Mouse (Mus musculus) urinary bladder, postnatal 25 days (tissue): ENCODE data around the gene Deaf1.

Experiments
- DNase-seq: peaks from one replicate; pipeline ENCODE4 v3.0.0; 2022; ENCODE audit warnings: low spot score

The Deaf1 gene

DNA sequence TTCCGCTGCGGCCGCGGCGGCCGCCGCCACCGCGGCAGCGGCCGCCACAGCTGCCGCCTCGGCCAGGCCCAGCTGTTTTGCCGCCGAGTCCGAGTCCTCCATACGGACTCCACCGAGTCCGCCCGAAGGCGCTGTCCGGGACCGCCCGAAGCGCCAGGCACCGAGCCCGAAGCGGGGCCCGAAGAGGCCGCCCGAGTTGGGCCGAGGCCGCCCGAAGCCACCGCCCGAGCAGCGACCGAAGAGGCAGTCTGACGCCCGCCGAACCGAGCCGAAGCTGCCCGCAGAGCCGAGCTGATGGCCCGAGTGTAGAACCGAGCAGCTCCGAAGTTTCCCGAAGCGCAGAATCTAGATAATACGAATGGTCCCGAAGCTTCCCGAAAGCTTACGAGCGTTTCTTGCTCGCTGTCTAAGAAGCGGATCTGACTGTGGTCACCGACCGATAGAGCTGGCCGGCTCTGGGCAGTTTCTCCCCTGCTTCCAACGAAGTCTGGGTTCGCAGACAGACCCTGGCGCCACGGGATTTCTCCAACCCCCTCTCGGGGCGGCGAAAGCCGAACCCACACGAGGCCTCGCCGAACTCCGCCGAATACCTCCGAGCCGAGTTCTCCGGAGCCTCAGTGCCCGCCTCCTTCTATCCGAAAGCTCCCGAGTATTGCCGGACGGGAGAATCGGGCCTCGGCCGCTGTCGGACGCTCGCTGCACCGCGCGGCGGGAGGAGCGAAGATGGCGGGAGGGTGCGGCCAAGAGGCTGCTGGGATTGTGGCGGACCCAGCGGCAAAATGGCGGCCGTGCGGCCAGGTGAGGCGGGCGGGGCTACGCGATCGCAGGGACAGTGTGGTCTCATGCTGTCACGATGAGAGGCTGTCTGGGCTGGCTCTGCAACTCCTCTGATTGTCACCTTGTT, at the start of gene Deaf1, which contains the start of gene Tmem80:
Gene Deaf1 (minus strand): TSS at position 222 of the 904 bp plus-strand sequence.
Gene Tmem80 (plus strand): TSS at position 271 of the 904 bp plus-strand sequence.
- DNase-seq, result peak; percentile 97

DNA sequence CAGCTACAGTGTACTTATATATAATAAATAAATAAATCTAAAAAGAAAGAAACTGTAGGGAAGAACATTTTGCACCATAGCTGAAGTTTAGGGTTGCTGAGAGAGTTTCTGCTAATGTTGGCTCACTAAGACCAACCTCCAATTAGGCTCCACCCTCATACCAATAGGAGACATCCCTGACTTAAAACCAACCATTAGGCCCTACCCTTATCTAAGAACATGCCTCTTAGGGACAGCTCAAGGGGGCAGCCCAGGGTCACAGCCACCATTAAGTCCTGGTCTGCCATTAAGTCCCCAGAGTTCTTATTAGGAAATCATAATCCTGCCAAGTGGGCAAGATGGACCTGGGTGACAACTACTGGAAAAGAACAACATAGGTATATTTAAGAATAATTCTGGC, 46.9 kb upstream of the Deaf1 start:
- no peak for DNase-seq

DNA sequence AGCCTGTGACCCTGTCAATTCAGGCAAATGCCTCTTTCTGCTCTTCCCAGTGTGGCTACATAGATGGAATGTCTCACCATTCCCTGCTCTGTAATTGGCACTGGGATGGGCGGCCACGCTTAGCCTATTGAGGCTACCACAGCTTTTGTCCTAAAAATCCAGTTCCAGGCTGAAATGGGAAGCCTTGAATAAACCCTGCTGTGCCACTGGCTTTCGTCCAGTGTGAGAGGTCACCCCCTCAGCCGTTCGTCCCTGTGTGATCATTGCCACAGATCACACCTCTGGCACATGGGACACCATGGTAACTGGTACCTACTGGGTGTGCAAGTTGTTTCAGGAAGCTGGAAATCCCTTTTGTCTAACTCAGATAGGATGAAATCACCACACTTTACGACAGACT, 46.1 kb upstream of the Deaf1 start:
- DNase-seq, result no peak

DNA sequence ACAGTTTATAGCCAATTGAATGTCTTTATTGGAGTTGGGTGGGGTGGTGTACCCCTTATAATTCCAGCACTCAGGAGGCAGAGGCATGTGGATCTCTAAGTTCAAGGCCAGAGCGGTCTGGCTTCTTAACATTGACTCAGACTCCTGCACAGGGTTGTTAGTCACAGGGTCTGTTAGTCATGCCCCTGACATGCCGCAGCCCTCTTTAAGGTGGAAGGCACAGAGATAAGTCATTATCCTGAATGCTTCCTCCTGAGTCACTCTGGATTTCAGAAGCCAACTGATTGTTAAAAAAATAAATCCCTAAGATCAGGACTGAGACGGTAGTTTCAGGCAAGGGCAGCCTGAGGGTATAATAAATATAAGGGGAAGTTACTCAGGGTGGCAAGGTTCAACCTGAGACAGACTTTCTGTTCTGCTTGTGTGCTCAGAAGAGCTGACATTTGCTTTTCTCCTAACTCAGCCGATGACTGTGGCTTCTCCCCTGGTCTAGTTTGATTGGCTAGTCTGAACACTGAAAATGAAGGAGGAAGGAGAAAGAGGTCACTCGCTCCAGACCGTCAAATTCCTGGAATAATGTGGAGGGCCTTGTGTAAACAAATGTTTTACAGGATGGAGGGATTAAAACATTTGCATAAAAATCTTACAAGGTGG, 44.6 kb upstream of the Deaf1 start:
- DNase-seq, result no peak

DNA sequence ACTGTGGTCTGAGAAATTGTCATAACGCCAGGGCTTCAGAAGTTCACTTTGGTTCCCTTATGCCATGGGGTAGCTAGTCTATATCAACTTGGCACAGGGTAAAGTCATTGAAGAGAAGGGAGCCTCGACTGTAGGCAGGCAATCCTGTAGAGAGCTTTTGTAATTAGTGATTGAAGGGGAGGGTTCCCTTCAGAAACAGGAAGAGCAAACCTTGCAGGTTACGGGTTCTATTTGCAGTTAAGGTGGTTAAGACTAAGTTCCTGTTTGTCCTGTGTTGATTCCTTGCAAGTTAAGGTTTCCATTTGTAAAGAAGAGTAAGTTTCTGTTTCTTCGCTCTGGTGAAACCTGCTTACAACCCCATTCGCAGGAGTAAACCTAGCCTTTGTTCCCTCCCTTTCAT, 42.4 kb upstream of the Deaf1 start:
- DNase-seq, result no peak

DNA sequence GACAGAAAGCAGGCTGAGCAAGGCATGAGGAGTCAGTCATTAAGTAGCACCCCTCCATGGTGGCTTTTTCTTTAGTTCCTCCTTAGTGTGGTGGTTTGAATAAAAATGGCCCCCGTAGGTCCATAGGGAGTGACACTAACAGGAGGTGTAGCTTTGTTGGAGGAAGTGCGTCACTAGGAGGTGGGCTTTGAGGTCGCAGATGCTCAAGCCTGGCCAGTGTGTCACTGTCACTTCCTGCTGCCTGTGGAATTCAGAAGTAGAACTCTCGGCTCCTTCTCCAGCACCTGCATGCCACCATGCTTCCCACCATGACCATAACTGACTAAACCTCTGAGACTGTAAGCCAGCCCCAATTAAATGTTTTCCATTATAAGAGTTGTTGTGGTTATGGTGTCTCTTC, 39.9 kb upstream of the Deaf1 start:
- DNase-seq, result no peak

DNA sequence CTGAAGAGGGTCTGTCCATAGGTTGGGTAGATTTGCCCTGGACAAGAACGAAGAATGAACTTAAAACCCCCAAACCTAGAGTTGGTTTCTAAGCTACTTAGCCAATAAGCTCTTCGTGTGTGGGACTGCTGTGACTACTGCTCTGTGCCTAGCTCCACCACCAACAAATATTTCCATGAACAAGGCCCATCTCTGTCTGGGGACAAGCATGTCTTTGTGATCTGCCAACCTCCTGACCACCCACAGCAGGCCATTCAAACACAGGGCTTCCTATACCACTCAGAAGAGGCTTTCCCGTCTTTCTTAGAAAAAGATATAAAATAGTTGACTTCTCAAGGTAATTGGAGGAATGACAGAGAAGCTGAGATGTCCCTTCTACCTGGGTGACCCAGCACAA, 37.6 kb upstream of the Deaf1 start:
- no peak for DNase-seq

DNA sequence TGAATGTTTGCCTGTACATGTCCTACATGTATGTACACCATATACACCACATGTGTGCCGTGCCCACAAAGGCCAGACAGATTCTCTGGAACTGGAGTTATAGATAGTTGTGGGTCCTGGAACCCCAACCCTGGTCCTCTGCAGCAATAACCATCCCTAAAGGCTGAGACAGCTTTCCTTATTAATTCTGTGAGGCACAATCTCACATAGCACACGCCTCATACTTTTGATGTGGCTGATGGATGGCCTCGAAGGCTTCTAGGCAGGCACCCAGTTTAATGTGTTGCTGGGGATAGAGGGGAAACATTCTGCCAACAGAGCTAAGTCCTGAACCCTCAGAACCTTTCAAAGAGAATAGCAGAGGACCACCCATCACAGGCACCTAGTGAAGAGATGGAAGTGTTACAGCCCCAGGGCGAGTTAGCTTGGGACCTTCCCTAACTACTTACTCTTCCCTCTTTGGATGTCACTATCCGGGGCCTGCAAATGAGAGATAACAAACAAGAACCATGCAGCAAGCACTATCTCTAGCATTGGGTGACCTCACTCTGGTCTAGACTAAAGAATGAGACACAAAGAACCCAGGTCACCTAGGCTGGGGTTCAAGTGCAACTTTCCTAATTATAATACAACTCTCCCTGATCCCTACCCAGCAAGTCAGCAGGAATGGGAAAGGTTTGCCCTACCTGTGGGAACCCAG, 37.0 kb upstream of the Deaf1 start:
- DNase-seq, result no peak

DNA sequence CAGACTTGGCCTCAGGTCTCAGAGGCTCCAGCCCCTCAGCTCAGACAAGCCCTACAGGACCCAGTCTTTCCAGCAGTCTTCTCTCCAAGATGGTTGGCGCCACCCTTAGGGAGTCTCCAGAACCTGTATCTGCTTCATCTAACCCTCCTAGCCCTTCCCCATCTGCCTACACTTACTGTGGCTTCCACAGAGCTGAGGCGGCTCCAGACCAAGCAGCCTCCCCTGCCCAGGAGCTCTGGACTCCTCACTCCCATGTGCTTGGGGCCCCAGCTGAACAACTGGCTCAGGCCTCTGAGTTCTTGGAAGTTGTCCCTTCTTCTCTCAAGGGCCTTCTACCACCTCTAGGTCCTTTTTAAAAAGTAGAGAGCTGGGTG, 36.2 kb upstream of the Deaf1 start:
- DNase-seq, result no peak

DNA sequence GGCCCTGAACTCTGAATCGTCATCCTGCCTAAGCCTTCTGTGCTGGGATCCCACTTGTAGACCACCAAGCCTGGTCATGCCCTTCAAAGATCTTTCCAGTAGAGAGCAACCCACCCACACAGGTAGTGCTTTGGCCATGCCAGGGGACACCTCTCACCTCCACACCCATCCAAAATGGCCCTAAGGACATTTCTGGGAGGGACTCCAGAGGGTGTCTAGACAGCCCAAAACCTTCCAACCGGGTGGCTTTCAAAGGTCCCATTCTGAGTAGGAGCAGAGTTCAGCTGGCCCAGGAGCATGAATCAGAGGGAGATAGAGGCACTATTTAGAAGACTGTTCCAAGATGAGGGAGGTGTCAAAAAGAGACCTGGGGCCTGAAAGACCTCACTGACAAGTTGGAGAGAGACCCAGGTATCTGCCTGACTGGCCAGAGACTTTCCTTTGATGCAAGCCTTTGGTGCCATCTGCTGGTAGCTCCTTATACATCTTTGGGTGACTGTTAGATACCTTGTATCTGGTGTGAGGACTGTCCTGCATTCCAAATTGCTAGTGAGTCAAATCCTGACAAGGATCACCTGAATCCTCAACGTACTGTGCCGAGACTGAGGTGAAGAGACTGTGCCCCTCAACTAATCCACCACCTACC, 35.7 kb upstream of the Deaf1 start:
- DNase-seq, result peak; percentile 61

DNA sequence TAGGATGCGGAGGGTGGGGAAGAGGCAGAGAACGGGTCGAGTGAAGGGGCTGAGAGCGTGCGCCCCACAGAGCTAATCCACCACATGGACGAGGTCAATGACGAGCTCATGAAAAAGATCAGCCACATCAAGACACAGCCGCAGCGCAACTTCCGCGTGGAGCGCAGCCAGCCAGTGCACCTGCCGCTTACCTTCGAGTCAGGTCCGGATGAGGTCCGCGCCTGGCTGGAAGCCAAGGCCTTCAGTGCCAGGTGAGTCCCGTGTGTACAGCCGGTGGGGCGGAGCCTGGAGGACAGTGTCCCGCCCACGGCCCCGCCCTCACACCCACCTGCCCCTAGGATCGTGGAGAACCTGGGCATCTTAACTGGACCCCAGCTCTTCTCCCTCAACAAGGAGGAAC, 34.0 kb upstream of the Deaf1 start:
- no peak for DNase-seq

DNA sequence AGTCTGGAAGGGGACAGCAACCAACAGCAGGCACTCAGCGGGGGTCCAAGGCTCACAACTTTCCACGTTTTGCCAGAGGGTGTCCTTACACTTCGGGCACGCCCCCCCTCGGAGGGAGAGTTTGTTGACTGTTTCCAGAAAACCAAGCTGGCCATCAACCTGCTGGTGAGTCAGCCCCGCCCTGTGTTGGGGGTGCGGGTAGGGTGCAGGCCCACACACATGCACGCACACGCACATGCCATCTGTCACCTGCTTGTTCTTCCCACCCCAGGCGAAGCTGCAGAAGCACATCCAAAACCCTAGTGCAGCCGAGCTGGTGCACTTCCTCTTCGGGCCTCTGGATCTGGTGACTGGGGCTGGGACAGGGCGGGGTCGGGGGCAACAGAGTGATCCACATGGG, 29.5 kb upstream of the Deaf1 start:
- DNase-seq, result no peak

DNA sequence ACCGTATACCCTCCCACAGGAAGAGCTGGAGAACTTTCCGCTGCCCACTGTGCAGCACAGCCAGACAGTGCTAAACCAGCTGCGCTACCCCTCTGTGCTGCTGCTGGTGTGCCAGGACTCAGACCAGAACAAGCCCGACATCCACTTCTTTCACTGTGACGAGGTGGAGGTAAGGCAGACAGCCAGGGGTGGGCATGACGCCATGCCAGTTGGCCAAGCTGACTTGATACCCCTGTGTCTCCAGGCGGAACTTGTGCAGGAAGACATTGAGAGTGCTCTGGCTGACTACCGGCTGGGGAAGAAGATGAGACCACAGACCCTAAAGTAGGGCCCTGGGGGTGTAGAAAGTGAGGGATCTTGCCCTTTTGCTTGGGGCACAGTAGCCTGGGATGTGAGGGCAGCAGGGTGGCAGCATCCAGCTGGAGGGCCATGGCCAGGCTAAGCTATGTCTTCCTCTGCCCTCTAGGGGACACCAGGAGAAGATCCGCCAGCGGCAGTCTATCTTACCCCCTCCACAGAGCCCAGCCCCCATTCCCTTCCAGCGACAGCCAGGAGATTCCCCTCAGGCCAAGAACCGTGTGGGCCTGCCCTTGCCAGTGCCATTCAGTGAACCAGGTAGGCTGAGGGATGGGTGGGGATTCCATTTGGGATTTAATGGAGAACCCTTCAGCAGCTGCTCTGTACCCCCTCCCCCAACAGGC, 28.3 kb upstream of the Deaf1 start:
- DNase-seq, result no peak

DNA sequence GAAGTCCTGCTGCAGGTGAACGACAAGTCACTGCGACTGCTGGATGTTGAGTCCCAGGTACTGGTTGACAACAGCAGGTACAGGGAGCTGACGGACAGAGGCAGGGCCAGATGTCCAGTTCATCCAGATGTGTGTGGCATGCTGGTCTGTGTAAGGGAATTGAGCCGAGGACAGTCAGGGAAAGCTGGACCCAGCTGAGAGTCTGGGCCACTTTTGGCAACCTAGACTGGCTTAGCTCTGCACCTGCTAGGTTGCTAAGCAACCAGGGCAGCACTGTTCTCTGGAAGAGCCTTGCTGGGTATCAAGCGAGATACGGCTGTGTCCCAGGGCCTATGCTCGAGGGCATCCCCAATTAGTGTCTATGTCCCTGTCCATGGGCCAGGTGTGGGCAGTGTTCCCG, 27.6 kb upstream of the Deaf1 start:
- DNase-seq, result no peak

DNA sequence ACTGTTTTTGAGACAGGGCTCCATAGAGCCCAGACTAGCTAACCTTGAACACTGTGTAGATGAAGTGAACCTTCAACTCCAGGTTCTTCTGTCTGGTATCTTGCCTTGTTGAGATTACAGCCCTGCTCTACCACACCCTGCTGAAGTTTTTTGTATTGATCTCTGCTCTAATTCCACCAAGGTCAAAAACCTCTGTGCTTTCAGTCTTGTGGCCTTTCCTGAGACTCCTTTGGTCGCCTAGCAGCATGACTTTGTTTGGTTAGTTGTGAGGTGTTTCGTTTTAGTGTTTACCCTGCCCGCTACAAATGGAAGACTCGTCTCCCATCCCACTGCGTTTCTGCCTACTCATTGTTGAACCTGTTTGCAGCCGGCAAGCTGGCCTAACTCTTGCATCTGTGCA, 23.6 kb upstream of the Deaf1 start:
- DNase-seq, result no peak

DNA sequence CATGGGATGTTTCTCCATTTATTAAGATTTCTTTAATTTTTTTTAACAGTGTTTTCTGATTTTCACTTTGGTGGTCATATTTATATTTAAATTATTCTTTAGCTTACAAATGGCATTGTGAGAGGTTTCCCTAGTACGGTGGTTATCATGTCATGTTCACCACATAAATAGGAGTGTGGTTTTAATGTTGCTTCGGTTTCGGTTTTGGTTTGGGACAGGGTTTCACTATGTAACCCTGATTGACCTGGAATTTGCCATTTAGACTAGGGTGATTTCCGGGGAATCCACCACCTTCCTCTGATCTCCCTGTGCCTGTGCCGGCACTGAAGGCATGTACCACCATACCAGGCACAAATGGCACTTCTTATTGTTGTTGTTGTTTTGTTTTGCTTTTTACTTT, 17.3 kb upstream of the Deaf1 start:
- no peak for DNase-seq

DNA sequence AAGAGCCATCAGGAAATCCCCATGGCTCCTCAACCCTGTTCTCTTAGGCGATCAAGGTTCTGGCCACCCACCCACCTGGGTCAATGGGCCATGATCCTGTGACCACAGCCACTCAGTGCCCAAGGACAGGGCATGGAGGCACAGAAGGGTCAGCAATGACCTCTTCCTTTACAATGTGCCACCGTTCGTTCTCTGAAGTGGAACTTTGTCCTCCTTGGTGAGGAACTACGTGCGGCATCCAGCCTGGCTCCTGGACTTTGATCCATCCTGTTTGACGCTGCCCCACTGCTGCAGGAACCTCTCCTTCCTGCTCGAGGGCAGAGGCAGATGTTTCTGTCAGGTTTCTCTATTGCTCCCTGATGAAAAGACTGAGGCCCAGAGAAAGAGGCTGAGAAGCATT, 16.2 kb upstream of the Deaf1 start:
- no peak for DNase-seq

DNA sequence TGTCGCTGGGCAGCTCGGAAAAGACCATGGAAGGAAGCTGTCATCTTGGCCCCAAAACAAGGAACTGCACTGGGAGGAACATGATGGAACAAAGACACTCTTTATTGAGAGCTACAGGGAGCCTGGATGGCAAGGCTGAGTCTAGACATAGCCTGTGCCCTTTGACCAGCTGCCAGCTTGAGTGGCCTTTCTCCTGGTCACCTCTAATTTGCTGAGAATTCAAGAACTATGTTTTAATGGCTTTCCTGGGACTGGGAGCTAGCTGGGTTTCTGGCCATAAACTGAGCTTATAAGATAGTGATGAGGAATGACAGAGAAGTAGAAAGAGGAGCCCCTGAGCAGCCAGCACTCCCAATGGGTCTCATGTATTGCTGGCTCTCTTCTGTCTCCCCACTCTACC, 15.7 kb upstream of the Deaf1 start:
- no peak for DNase-seq

DNA sequence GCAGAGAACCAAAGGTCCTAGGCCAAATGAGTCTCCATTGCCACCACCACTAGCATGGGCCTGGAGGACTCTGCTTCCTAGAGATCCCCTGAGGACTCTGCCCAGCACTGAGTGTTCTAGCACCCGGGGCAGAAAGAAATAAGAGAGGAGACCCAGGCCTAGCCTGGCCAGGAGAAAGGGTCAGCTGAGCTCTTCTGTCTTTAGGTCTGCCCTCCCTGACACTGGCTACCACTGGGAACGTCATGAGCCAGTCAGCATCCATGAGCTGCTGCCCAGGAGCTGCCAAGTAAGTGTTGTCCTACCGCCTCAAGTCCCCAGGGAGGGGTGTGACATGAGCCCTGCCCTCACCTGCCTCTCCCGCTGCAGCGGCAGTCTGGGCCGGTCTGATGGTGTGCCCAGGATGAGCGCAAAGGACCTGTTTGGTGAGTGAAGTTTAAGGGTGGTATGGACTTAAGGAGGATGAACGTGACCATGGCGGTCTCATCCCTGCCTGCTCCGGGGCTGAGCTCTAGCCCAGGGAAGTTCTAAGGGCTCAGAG, 14.3 kb upstream of the Deaf1 start:
- DNase-seq, result no peak

DNA sequence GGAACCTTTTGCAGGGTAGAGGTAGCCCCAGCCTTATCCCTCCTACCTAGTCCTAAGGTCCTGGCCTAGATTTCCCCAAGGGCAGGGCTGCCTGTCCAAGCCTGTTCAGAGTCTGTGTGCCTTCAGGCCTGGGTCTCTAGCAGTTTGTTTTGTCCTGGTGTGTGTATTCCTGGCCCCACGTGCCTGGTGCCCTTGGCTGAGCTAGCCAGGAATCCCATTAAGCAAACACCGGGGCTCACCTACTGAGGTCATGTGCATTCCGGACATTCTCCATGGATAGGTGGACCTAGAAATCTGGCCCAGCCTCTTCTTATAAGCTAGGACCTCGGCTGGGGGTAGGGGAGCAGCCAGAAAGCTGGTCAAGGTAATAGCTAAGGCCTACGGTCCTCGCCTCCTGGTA, 13.0 kb upstream of the Deaf1 start:
- DNase-seq, result no peak

DNA sequence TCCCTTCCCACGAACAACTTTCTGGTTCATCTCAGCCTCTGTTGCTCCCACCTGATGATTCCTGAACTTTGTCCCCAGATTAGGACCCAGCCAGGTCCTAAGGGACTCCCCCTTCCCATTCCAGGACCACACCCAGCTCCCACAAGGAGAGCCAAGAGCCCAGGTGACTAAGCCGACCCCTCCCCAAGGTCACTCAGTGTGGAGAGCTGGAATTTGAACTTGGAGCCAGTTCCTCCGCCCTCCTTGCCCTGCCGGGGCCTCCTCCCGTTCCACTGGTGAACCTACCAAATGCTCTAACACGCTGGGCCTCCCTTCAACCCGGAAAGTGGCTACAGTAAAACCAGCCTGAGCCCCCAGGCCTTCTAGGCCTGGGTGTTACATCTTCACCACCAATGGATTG, 12.5 kb upstream of the Deaf1 start:
- DNase-seq, result no peak
